Mouse (Mus musculus) v-Abl transformed pro-B cells (cell line): ENCODE data around the gene Pik3r2.
"Not testable (repeated sequence)": the region's sequence is repeated elsewhere in the genome, so short reads cannot be mapped to it uniquely, and the experiment has no call there.

Experiments used
- in situ Hi-C, 2 experiments: fragments of 400-800 bp; cut with MboI; formaldehyde crosslinking; loops; one replicate each; pipeline ENCODE4 v1.15.1; 2025; ENCODE audit not compliant: unreplicated experiment in 2 of 2

The Pik3r2 gene

GRCm38 (mm10) chr8:70776496-70777444 lies at the start of gene Pik3r2:
Pik3r2 (minus strand) TSS chr8:70776713.
- in situ Hi-C loops, result no loop called here

GRCm38 (mm10) chr8:70825816-70826215 lies 49.3 kb upstream of the Pik3r2 start:
- in situ Hi-C loops, result no loop called here

- in situ Hi-C loops, result no loop called here
These were observed 47.3 kb upstream of the Pik3r2 start for GRCm38 (mm10) chr8:70823802-70824201.

GRCm38 (mm10) chr8:70822594-70822993 lies 46.1 kb upstream of the Pik3r2 start:
- in situ Hi-C loops, result not testable (repeated sequence)

- in situ Hi-C loops, result no loop called here
These were observed 45.5 kb upstream of the Pik3r2 start for GRCm38 (mm10) chr8:70821992-70822391.

GRCm38 (mm10) chr8:70821399-70821962 lies 45.0 kb upstream of the Pik3r2 start:
- in situ Hi-C loops, result no loop called here

- in situ Hi-C loops, result no loop called here
These were observed 43.8 kb upstream of the Pik3r2 start for GRCm38 (mm10) chr8:70820101-70820935.

GRCm38 (mm10) chr8:70816679-70817078 lies 40.2 kb upstream of the Pik3r2 start:
- in situ Hi-C loops, result no loop called here

GRCm38 (mm10) chr8:70812885-70813284 lies 36.4 kb upstream of the Pik3r2 start:
- in situ Hi-C loops, result no loop called here

- in situ Hi-C loops, result no loop called here
These were observed 35.5 kb upstream of the Pik3r2 start for GRCm38 (mm10) chr8:70812055-70812454.

- in situ Hi-C loops, result no loop called here
These were observed 34.6 kb upstream of the Pik3r2 start for GRCm38 (mm10) chr8:70810962-70811680.

GRCm38 (mm10) chr8:70808955-70809701 lies 32.6 kb upstream of the Pik3r2 start:
- in situ Hi-C loops, result no loop called here

- in situ Hi-C loops, result no loop called here
These were observed 31.7 kb upstream of the Pik3r2 start, which contains the start of gene Il12rb1 for GRCm38 (mm10) chr8:70808239-70808638. Il12rb1 (plus strand) TSS chr8:70808449.

- in situ Hi-C loops, result no loop called here
These were observed 30.8 kb upstream of the Pik3r2 start for GRCm38 (mm10) chr8:70807304-70807703.

- in situ Hi-C loops, result no loop called here
These were observed 30.0 kb upstream of the Pik3r2 start for GRCm38 (mm10) chr8:70806541-70806940.

- in situ Hi-C loops, result loop anchor here (5.0 kb wide), 2 partner anchors 33 to 37 kb away; partner anchors contain the start of gene Arrdc2 (in 2 of the 2)
These were observed 28.1 kb upstream of the Pik3r2 start, which contains the start of gene Mast3 for GRCm38 (mm10) chr8:70804481-70805206. Mast3 (minus strand) TSS chr8:70805054.

GRCm38 (mm10) chr8:70803761-70804480 lies 27.4 kb upstream of the Pik3r2 start:
- in situ Hi-C loops, result loop anchor here (5.0 kb wide), 2 partner anchors 33 to 37 kb away; partner anchors contain the start of gene Arrdc2 (in 2 of the 2)
